Mouse (Mus musculus): ENCODE results near the gene Hes3.

Gene Hes3

DNA sequence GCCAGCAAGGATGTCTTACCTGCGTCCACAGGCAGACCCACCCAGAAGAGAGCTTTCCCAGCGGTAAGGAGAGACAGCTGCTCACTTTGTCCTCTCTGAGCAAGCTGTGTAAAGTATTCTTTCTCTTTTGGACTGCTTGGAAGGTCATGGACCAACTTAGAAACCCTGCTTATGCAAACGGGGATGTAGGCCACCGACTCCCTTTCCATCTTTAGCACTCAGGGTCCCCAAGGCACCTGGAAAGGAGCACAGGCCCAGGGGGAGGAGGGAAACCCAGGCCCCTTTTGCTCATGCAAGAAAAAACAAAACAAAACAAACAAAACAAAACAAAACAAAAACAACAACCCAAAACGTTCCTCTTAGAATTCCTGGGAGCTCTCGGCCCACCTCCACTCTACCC, at the start of gene Hes3:
TSS of gene Hes3 (minus strand) at position 101 of the 400 bp plus-strand sequence.
- no peak for DNase-seq (ENCODE audit: low spot score in 2 of 2)

DNA sequence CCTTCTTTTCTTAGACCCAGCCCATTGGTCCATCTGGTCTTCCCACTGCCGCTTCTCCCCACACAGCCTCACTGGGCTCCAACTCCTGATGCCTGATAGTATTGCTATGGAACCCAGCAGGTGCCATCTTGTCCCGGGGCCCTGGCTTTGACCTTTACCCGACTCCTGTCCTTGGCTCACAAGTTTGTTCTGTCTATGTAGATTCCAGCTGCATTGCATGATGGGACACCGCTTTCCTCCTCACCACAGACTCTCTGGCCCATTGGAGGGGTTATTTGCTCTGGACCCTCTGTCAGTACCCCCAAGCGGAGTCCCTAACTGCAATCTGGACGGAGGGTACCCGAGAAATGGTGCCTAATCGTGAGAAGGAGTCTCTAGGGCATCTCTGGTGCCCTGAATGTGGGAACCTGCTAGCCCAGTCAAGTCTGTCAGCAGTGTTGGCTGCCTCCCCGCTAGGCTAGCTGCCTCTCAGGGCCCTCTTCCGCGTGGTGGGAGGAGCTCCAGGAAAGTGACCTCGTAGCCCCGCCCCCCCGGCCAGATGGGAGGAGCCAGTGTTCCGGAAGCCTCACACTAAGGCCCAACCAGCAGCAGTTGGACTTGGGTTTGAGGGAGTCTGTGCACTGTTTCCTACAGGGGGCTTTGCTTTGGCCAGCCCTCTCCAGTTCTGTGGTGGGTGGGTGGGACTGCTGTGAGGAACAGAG, 49.3 kb upstream of the Hes3 start:
- DNase-seq (ENCODE audit: low spot score in 2 of 2) = no peak

DNA sequence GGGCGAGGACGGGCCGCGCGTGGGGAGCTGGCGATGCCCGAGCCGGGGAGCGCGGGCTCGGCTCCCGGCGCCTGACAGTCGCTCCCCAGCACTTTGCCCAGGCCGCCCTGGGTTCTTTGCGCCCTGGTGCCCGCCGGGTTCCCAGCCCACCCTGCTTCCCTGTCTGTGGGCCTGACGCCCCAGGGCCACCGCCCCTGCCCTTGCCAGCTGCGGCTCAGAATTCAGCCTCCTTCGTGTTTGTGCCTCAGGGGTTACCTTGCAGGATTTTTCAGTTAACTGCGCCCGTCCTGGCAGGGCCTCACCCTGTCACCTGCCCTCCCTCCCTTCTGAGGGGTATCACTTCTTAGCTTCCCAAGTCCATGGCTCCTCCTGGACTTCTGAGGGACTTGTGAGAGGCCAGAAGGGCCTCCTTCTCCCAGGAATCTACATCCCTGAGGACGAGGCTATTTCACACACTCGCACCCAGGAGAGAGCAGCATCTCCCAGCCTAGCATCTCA, 47.9 kb upstream of the Hes3 start:
- DNase-seq (ENCODE audit: low spot score in 2 of 2) = no peak

DNA sequence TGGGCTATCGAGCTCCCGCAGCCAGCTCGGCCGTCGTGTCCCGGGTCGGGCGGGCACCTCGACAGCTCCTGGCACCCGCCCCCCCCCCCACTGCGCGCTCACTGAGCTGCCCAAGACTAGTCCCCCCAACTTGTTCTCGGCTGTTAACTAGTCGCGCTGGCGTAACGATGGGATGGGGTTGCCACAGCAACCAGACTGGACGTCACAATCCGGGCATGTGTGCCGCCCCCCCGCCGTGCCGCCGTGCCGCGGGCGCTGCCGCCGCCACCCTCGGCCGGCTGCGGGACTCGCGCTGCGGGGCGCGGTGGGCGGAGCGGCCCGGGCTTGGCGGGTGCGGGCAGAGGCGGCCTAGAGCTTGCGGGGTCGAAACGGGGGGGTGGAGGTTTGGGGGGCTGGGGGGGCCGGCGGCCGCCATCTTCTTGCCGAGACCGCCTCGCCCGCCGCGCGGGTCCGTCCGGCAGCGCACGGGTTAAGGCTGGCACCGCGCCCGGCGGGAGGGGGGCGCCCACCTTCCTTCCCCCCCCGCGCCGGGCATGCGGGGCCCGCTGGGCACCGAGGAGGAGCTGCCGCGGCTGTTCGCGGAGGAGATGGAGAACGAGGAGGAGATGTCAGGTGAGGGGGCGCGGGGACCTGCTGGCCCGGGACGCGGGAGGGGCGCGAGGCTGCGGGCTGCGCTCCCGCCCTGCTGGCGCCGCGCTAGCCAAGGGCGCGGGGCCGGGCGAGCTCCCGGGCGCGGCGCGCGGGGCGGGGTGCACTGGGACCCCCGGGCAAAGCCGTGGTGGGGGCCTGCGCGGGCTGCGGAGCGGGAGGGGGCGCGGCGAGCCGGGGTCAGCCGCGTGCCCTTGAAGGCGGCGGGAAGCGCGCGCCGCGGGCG, 47.2 kb upstream of the Hes3 start, which contains the start of gene Chd5:
TSS of gene Chd5 (plus strand) at position 233 of the 874 bp plus-strand sequence.
- DNase-seq (ENCODE audit: low spot score in 2 of 2) = peak; percentile 65 to 69

DNA sequence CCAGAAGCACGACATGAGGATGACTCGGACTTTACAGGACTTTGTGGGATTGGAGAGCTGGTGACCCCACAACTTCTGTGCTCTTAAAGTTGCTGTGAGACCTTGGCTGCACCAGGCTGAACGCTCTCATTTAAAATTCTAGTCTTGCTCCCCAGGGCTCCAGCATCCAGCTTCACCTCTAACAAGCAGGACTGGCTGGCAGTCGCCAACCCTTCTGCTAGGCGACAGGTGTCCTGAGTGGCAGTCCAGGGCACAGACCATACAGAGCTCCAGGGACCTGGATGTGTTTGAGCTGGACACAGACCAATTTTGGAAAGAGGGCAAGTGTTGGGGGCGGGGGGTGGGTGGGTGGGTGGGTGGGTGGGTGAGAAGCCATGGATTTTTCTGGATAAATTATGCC, 46.3 kb upstream of the Hes3 start:
- no peak for DNase-seq (ENCODE audit: low spot score in 2 of 2)

DNA sequence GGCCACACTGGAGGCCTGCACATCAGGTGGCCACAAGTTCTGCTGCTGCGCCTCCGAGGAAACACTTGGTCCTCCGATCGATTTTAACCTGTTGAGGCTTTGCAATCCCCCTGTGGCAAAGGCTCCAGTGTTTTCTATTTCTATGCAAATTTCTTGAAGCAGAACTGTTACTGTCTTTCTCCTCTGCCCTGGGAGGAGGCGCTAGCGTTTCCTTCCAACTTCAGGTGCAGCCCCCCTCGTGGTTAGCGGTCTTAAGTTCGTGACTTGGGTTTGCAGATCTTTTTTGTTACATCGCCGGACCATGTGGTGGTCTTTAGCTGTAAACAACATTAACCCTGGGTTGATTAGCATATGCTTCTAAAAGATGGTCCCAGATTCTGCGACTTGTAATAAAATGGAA, 42.1 kb upstream of the Hes3 start:
- DNase-seq (ENCODE audit: low spot score in 2 of 2) = no peak

DNA sequence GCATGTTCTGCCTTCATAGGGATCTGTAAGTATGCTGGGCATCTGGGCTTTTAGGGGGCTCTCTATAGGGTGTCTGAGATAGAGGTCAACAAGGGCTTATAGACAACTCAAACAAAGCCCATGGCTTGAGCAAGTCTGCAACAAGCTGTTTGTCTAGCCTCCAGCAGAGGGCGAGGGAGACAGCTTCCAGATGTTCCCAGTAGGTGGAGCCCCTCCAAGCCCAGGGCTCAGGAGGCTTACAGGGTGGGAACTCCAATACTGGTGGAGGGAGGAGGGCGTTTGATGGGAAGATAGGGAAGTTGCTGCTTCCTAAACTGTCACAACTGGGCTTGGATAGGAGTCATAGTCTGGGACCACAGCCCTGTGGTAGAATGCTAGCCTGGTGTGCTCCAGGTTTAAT, 41.5 kb upstream of the Hes3 start:
- no peak for DNase-seq (ENCODE audit: low spot score in 2 of 2)

DNA sequence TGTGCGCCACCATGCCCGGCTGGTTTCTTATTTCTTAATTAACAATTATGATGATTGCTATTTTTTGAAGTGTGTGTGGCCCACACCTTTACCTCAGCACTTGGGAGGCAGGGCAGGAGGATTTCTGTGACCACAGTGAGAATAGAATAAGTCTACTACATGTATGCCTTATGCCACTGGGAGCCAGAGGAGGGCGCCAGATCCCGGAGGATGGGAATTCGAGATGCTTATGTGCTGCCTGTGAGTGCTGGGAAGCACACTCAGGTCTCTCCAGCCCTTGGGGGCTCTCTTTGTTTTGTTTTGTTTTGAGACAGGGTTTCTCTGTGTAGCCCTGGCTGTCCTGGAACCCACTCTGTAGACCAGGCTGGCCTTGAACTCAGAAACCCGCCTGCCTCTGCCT, 37.2 kb upstream of the Hes3 start:
- no peak for DNase-seq (ENCODE audit: low spot score in 2 of 2)

DNA sequence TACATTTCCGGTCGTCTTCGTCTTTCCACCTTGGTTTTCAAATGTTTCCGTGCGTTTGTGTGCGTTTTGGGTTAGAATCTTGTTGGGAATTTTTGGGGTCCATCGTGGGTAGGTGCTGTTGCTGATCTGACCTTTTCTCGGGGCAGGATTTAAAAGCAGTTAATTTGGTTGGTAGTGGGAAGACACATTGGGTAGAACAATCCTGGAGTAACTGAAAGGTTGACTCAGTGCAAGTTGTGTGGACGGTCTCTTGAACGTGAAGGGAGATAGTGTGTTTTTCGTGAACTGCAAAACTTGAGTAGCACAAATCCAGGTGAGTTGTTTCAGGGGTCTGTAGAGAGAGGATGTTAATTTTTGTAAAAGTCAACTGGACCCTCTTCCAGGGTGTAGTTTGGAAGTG, 35.1 kb upstream of the Hes3 start:
- no peak for DNase-seq (ENCODE audit: low spot score in 2 of 2)

DNA sequence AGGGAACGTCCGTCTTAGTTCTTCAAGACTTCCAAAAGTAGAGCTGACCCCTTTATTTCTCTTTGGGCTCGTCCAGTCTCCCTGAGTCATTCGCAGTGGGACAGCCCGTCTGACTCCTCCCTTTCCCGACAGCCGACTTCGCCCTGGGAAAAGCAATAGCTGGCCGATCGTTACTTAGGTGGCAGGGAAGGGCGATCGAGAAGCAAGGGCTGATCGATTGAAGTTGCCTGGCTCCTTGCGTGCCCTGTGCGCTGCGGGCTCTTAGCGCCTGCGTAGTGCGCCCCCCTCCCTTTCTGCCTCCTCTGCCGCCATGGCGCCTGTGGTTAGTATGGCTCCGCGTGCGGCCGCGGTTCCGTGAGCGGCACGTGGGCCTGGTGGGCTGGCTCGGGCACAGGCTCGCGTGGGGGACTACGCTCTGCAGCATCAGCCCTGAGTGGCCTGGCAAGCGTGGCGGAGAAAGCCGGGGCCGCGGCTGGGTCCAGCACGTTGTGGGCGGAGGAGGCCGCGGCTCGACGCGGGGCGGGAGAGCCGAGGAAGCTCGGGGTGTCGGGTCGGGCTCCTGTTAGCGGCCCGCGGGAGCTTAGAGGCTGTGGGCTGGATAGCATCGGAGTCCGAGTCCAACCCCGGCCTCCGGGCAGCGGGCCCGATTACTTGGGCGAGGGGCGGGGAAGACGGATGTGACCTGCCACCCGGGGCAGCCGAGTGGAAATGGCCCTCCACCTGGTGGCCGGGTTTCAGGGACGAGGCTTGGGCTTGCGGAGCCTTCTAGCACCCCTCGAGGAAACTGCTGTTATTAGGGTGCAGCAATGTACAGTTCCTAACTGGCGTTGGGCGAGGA, 34.3 kb upstream of the Hes3 start, which contains the start of gene Rpl22:
TSS of gene Rpl22 (plus strand) at position 169 of the 838 bp plus-strand sequence.
- DNase-seq (ENCODE audit: low spot score in 2 of 2) = peak; percentile 94 to 95

DNA sequence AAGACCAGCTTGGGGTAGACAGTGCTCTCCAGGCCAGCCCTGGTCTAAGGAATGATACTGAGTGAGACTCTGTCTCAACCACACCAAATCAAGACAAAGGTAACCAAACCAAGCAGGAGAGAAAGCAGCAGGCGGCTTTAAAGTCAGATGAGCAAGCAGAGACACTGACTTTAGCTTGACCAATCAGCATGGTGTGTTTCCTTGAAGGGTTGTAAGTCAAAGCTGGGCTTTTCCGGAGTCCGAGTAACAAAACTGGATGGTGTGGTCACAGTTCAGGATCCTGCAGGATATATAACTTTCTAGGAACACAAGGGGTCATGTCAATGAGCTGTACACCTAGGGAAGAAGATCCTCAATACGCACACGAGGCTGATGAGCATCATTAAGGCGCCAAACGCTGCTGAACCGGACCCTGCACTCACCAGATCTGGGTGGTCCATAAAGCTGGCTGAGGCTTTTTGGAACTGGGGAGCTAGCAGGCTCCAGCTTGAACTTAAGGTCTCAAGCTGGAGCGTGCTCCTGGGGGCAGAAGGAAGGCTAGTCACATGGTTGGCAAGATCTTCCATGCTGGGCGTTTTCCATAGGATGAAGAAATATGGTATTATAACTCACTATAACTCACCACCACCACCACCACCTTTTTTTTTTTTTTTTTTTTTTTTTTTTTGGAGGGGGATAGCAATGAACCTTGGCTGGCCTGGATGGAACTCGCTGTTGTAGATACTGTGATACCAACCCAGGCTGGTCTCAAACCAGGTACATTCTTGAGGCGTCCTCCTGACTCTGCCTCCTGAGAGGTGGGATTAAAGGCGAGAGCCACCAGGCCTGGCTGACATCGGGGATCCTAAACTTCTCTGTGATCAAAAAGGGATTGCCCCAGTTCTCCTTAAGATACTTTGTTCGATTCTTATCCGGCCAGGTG, 33.4 kb upstream of the Hes3 start:
- DNase-seq (ENCODE audit: low spot score in 2 of 2) = no peak

DNA sequence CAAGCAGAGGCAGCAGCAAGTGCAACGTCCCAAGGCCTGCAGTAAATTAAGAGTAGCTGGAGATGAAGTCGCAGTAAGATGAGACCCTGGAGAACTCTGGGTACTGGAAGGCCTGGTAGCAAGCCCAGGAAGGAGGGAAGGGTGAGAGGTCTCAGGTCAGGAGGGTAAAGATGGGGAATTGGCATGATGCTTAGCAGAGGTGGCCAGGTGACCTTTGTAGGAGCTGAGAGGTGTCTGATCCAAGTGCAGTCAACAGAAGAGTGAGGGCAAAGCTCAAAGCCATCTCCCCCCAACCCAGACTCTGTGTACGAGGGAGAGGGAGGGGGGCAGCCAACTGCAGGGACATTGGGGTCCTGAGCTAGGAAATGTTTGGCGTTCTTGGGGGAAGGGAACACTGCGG, 30.0 kb upstream of the Hes3 start:
- no peak for DNase-seq (ENCODE audit: low spot score in 2 of 2)

DNA sequence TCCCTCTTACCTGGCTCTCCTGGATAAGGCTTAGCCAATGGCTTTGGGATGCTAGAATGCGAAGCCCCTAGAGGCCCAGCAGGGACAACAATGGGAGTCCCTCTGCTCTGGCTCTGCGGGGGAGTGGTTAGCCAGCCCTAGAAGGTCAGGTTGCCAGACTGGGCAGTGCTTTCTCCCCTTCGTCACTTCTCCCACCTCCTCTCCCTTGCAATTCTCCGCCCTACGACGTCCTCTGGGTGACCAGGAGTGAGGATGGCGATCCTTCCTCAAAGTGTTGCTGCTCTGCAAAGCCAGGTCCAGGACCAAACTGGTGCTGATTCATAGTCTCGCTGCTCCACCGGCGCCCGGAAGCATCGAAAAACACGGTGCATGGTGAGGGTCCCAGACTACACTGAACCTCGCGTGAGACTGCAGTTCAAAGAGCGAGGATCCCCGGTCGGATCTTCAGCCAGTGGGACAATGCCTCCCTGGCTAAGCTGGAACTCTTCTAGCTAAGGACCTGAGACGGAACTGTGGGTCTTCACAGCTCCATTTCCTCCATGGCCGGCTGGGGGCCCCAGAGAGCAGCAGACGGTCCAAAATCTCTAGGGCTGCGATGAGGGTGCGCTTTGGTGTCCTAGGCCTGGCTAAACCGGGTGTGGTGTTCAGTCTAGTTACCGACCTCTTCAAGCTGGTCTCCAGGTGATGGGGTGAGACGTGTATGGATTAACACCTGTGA, 27.2 kb upstream of the Hes3 start, which contains the start of gene Rnf207:
TSS of gene Rnf207 (minus strand) at position 477 of the 718 bp plus-strand sequence.
- no peak for DNase-seq (ENCODE audit: low spot score in 2 of 2)

DNA sequence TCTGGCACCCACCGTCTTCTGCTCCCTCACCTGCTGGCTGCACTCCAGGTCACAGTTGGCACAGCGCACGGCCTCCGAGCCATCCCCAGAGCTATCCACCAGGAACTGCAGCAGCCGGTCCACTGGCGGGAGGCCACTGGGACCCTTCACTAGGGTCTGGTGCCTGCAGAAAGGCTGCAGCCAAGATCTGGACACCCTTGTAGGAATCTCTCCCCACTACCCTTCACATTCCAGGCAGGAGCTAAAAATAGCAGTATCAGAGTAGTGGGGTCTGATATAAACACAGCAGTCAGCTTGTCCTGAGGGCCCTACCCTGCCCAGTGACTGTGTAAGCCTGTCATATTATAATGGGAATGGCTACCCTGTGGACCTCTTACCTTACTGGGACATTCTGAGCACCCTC, 26.2 kb upstream of the Hes3 start:
- no peak for DNase-seq (ENCODE audit: low spot score in 2 of 2)

DNA sequence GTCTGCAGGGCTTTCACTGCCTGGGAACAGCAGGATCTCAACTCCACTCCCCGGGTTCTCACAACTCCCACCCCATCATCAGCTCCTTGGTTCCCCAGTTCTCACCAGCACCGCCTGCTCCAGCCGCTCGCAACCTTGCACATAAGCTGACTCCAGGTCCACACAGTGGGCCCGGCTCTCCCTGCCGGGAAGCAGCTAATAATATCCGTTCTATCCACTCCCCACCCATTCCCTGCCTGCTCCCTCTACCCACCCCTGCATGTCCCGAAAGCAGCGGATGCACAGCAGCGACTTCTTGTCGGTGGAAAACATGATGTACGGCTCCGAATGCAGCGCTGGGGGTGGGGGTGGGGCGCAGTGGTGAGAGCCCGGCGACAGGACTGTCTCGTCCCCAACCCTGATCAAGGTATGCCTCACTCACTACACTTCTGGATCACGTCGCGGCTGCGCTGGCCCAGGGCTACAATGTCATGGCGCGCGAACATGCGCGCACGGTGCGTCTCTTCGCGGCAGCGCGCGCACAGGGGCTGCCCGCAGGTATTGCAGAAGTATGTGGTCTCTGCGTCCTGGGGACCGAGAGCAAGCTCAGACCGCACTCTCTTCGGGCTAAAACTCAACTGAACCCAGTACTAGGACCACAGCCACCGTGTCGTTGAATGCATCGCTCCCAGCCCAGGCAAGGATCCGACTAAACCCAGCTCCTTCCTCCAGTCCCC, 24.2 kb upstream of the Hes3 start:
- DNase-seq (ENCODE audit: low spot score in 2 of 2) = no peak

DNA sequence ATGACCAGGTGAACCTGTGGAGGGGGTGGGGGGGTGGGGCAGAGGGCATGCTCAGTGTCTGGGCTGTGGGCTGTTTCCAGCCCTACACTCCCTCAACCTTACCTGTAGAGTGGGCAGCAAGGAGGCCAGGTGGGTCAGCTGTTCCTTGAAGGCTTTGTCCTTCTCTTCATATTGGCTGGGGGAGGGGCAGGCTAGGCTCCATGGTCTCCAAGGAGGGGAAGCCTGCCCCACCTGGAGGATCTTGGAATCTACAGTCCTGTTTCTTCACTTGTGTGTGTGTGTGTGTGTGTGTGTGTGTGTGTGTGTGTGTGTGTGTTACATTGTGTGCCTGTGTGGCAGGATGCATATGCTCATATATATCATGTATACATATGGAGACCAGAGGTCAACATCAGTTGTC, 22.5 kb upstream of the Hes3 start:
- DNase-seq (ENCODE audit: low spot score in 2 of 2) = no peak

DNA sequence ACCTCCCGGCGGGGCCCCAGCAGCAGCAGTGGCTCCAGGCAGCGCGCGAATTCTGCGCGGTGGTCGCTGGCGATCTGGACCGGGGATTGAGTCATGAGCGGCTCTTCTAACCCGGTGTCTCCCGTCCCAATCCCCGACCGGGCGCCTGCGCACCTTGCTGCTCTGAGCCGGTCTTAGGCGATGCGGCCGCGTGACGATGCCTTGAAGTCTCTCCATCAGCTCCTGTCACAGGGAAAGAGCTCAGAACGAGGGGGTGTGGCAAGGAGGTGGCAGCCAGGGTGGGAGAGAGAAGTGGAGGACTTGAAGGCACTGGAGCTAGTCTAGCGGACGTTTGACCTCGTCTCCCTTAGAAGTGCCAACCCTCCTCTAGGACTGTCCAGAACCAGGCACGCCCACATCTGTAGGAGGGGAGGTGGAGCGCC, 21.8 kb upstream of the Hes3 start:
- peak in 1 of 2 experiments; percentile 20 for DNase-seq (ENCODE audit: low spot score in 2 of 2)

DNA sequence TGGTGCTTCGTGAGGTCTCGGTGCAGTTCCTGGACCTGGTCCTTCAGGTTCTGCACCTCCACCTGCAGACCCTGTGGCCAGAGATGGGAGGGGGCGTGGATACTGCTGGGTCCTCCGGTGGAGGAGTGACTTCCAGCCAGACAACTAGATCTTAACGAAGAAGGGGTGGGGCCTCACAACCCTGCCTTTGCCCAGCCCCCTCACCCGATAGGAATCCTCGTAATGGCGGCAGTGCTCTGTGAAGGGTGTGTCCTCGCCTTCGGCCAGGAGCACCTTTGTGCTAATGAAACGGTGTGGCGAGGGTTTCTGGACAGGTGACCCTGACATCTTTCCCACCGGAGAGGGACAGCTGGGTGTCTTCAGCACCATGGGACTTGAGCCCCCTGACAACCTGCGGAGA, 20.7 kb upstream of the Hes3 start:
- no peak for DNase-seq (ENCODE audit: low spot score in 2 of 2)

DNA sequence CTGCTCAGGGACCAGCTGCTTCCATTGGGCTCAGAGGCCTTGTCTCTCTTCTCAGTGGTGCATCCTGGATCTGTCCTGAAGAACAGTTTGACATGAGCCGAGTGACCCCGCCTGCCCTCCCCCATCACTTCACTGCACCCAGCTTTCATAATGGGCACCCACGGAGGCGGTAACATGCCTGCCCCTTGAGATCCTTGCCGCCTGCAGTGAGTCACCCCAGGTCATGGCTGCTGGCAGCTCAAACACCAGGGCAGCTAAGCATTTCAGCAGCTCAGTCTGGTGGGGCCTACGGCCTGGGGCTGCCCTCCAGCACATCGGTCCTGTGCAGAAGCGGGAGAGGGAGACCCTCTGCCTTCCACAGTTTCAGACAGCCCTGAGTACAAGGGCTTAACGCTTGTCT, 16.1 kb upstream of the Hes3 start:
- DNase-seq (ENCODE audit: low spot score in 2 of 2) = no peak
